Mouse (Mus musculus) intestine, embryonic 16.5 days (tissue): Measurements from ENCODE around the gene AI597479. TPM values are rescaled to one million over a fixed set of nuclear protein-coding genes. Genes with fewer than 3 reads are reported as not detected.

ENCODE experiments used
- ATAC-seq: fragments of 200-750 bp; cut with Nextera tagmentation; 2 replicates; pipeline ENCODE4 v1.8.0; 2017; ENCODE audit warnings: moderate TSS enrichment, moderate library complexity
- H3K27ac ChIP-seq: fragments of 300-500 bp; sonication (generic); 2 replicates; pipeline ENCODE4 v1.5.1; 2014; ENCODE audit warnings: mild to moderate bottlenecking, low read length
- H3K27me3 ChIP-seq: fragments of 300-500 bp; sonication (generic); replicated peaks from 2 replicates; pipeline ENCODE4 v1.6.1; 2014; ENCODE audit warnings: low read length, control low read depth, mixed read lengths; ENCODE audit not compliant: control insufficient read depth, insufficient read depth
- H3K36me3 ChIP-seq: fragments of 300-500 bp; sonication (generic); 2 replicates; pipeline ENCODE4 v1.6.1; 2014; ENCODE audit warnings: low read length, control low read depth; ENCODE audit not compliant: control insufficient read depth, insufficient read depth
- H3K4me1 ChIP-seq: fragments of 300-500 bp; sonication (generic); 2 replicates; pipeline ENCODE4 v1.6.1; 2014; ENCODE audit warnings: low read length, control low read depth, mixed read lengths; ENCODE audit not compliant: control insufficient read depth, insufficient read depth
- H3K4me2 ChIP-seq: fragments of 300-500 bp; sonication (generic); 2 replicates; pipeline ENCODE4 v1.6.1; 2014; ENCODE audit warnings: low read depth, low read length, control low read depth
- H3K4me3 ChIP-seq: fragments of 300-500 bp; sonication (generic); 2 replicates; pipeline ENCODE4 v1.5.1; 2014; ENCODE audit warnings: mild to moderate bottlenecking, low read length
- H3K9ac ChIP-seq: fragments of 300-500 bp; sonication (generic); 2 replicates; pipeline ENCODE4 v1.6.1; 2014; ENCODE audit warnings: low read depth, low read length
- H3K9me3 ChIP-seq: fragments of 300-500 bp; sonication (generic); 2 replicates; pipeline ENCODE4 v1.6.1; 2016; ENCODE audit warnings: low read length, control low read depth; ENCODE audit not compliant: control insufficient read depth
- WGBS: fragments of 180-500 bp; shearing (Covaris S2); extraction: QIAGEN DNeasy Blood & Tissue Kit; methylation state at CpG from one replicate; pipeline ENCODE4 v1.1.7; 2014; 5-methylcytosine and 5-hydroxymethylcytosine counted together
- polyA plus RNA-seq: library from polyadenylated mRNA; unstranded; fragments of >200 nt; fragmentation: Nextera tagmentation; extraction: Ambion mirVana; gene quantifications from 2 replicates; pipeline ENCODE4 v1.2.1, GENCODE M21; 2015

AI597479 gene
- polyA plus RNA-seq, 1 experiment from 2014 or later = 22.3 TPM

DNA sequence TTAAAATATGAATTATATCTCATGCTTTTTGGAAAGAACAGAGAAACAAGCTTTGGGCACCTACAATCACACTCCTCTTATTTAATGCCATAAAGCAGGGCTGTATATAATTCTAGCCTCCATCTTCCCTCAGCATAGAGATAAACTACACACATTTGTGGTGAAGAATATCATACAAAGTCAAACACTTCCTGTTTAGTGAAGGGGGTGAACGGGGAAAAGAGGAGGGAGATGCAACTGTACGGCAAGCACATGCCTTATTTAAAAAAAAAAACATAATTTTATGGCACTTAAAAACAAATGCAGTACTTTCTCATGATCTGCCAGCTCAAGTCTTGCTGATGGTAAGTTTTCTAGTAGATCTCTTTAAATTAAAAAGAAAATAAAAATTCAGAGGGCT, 20.4 kb upstream of the AI597479 start:
- 67% methylated on average over 2 of the region's 2 CpGs for whole genome bisulfite sequencing
- H3K4me2 ChIP-seq = no peak overlapping the region
- no peaks in the 10 kb centered on the region; the same call in 1 of the 2 replicates for H3K4me1 ChIP-seq
- no peaks in the 10 kb centered on the region for H3K27me3 ChIP-seq
- ATAC-seq = no peak
- no peaks in the 10 kb centered on the region for H3K9me3 ChIP-seq
- H3K4me3 ChIP-seq = no peak overlapping the region
- no peak overlapping the region for H3K27ac ChIP-seq
- 0 out of 2 replicates have a peak, but pooled peaks cover 7% of the 10 kb centered on the region for H3K36me3 ChIP-seq
- no peak overlapping the region for H3K9ac ChIP-seq

DNA sequence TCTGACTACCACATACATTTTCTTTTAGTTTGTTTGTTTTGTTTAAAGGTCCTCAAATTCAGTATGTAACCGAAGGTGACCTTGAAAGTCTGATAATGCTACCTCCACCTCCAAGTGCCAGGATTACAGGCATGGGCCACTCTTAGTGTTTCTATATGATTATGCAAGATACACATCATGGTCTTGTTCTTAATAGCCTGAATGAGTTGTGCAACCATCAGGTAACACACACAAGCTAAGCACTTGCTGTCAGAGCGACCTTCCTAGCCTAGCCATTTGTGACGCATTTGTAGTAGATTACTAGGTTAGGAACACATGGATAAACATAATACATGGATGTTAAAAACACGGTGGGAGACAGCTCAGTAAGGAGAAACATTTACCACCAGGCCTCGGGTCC, 15.6 kb upstream of the AI597479 start:
- no peak overlapping the region for H3K9ac ChIP-seq
- no peaks in the 10 kb centered on the region; the same call in 1 of the 2 replicates for H3K4me1 ChIP-seq
- no peaks in the 10 kb centered on the region for H3K9me3 ChIP-seq
- no peaks in the 10 kb centered on the region for H3K27me3 ChIP-seq
- no peak overlapping the region for H3K4me2 ChIP-seq
- ATAC-seq = no peak
- H3K27ac ChIP-seq = no peak overlapping the region
- H3K36me3 ChIP-seq = no peaks in the 10 kb centered on the region; the same call in 1 of the 2 replicates
- no peak overlapping the region for H3K4me3 ChIP-seq
- WGBS = 83% methylated on average over 5 of the region's 5 CpGs

DNA sequence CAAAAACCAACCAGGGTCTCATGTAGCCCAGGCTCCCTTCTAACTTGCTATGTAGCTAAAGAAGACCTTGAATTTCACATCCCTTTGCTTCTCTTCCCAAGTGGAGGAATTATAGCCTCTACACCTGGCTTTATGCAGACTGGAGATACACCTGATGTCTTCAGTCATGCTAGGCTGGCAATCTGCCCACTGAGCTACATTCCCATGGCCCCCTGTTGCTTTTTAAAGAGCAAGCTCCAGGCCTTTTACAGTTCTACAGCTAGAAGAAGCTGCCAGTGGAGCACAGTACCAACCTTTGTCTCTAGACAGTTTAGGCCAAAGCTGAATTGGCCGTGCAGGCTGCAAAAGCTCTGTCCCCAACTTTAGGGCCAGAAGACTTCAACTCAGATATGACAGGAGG, 8.1 kb upstream of the AI597479 start:
- Histone ChIP-seq H3K9me3 (no peaks in the 10 kb centered on the region), H3K27me3 (no peaks in the 10 kb centered on the region), H3K9ac (no peak overlapping the region), H3K4me1 (peaks cover 9% of the 10 kb centered on the region), H3K27ac (no peak overlapping the region), H3K36me3 (no peaks in the 10 kb centered on the region; the same call in 1 of the 2 replicates), H3K4me2 (no peak overlapping the region), H3K4me3 (no peak overlapping the region)
- ATAC-seq = no peak
- 73% methylated on average over 1 of the region's 1 CpGs for WGBS

DNA sequence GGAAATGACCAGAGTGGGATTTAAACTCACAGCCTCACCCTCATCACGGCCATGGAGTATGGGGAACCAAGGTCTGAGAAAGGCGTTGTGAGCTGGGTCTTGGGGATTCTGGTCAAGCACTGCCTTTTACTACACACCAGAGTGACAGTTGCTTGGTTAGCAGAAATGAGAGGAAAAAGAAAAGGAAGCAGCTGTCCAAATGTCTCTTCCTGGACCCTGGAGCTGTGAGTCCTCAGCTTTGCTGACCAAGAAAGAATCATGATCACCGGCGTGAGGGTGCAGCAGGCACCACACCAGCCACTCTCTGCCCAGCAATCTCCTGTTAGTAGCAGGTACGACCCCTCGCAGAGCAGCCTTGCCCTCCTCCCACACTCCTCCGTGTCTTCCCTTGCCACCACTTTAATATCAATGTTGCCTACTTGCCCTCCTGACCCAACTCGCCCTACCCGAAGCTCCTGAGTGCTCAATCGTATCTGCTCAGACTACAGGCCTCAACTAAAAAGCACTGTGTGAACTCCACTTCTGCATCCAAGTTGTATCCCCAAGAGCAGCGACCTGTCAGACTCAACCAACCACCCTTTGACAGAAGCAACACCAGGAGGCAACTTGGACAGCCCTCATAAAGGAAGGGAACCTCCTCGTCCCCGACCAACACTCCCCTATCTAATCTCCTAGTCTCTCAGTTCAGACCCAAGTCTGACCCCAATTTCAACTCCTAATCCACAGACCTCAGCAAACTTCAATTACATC, 7.0 kb upstream of the AI597479 start:
- Histone ChIP-seq H3K4me1 (peaks cover 9% of the 10 kb centered on the region), H3K27ac (no peak overlapping the region), H3K4me3 (peak overlapping the region; percentile 83), H3K9ac (peak overlapping the region; percentile 95), H3K9me3 (no peaks in the 10 kb centered on the region), H3K4me2 (peak overlapping the region; percentile 88), H3K36me3 (no peaks in the 10 kb centered on the region), H3K27me3 (no peaks in the 10 kb centered on the region)
- WGBS = 43% methylated on average over 13 of the region's 13 CpGs
- peak; percentile 9 for ATAC-seq

DNA sequence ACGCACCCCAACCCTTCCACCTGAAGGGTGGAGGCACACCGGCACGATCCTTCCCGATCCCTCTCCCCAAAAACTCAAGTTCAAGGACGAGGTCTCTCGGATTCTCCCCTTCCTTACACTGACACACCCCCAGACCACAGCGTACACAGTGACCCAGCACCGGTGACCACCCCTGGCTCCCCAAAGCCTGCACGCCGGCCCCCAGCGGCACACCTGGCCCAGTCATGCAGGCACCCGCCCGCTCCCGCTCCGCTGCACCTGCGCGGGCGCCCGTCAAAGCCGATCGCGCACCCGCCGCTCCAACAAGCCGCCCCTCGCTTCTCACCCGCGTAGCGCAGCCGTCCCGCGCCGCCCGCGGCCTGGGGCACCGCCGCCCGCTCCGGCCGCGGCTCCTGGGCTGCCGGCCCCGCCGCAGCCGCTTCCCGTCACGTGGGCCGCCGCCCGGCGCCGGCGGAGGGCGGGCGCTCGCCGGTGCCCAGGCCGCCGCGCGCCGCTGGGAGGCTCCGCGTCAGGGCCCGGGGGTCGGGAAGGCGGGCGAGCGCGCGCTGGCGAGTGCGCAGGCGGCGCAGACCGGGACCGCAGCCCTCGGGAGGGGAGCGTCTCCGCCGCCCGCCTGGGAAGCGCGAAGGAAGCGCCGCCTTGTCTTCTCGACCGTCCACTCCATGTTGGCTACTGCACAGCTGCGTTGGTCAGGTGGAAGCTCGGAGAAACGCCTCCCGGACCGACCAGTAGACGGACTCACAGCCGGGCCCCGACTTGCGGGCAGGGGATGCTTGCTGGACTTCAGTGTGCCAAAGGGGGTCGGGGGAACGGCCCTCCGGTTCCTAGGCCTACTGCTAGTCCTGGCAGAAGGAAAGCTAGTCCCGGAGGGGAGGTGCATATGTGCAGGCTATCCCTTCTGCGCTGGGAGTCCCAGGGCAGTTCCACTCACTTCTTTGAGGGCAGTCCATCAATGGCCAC, 6.2 kb upstream of the AI597479 start:
- H3K36me3 ChIP-seq = no peaks in the 10 kb centered on the region
- WGBS = under 1% methylated on average over 102 of the region's 102 CpGs
- peak overlapping the region; percentile 83 for H3K4me3 ChIP-seq
- H3K4me2 ChIP-seq = peak overlapping the region; percentile 88
- peaks cover 9% of the 10 kb centered on the region for H3K4me1 ChIP-seq
- ATAC-seq = peak; percentile 94
- H3K27ac ChIP-seq = peak overlapping the region; percentile 83
- H3K9ac ChIP-seq = peak overlapping the region; percentile 95
- H3K9me3 ChIP-seq = no peaks in the 10 kb centered on the region
- no peaks in the 10 kb centered on the region for H3K27me3 ChIP-seq

DNA sequence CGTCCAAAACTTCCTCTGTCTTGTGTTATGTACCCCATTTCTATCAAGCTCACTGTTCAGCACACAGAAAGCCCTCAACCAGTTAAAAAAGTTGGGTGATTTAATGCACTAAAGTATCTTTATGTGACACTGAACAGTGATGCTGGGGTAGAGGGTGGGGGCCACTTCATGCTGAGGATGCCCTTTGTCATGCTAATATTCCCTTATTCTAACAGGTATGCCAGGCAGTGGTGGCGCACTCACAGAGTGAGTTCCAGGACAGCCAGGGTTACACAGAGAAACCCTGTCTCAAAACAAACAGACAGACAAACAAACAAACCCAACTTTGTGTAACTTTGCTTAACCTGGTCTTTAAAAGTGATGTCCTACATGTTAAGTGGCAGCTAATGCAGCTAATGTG, 4.3 kb upstream of the AI597479 start:
- whole genome bisulfite sequencing = 91% methylated on average over 2 of the region's 2 CpGs
- no peaks in the 10 kb centered on the region for H3K9me3 ChIP-seq
- no peaks in the 10 kb centered on the region for H3K36me3 ChIP-seq
- no peak for ATAC-seq
- peaks cover 9% of the 10 kb centered on the region for H3K4me1 ChIP-seq
- H3K9ac ChIP-seq = no peak overlapping the region
- no peak overlapping the region for H3K4me2 ChIP-seq
- H3K27ac ChIP-seq = no peak overlapping the region
- no peaks in the 10 kb centered on the region for H3K27me3 ChIP-seq
- H3K4me3 ChIP-seq = no peak overlapping the region

DNA sequence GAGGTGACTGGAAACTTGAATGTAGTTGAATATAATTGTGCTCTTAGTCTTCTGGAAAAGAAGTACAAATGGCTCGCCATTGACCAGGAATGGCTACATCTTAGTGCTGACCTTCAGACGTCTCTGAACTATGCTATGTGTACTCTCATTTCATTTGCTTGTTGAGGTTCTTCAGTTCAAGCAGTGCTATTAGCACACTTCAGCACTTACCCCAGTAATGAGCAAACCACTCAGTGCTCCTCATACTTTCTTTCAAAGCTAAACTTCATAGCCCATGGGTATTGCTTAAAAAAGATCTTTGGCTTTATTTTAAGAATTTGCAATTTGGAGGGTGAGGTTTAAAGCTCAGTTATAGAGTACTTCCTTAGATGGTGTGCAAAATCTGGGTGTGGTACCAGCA, 10.2 kb downstream of the AI597479 start:
- H3K4me3 ChIP-seq = no peak overlapping the region
- no peaks in the 10 kb centered on the region for H3K27me3 ChIP-seq
- WGBS = 76% methylated on average over 2 of the region's 2 CpGs
- H3K4me1 ChIP-seq = no peaks in the 10 kb centered on the region
- ATAC-seq = no peak
- H3K9me3 ChIP-seq = no peaks in the 10 kb centered on the region
- peaks cover 3% of the 10 kb centered on the region; the same call in 1 of the 2 replicates for H3K36me3 ChIP-seq
- no peak overlapping the region for H3K9ac ChIP-seq
- no peak overlapping the region for H3K4me2 ChIP-seq
- no peak overlapping the region for H3K27ac ChIP-seq

DNA sequence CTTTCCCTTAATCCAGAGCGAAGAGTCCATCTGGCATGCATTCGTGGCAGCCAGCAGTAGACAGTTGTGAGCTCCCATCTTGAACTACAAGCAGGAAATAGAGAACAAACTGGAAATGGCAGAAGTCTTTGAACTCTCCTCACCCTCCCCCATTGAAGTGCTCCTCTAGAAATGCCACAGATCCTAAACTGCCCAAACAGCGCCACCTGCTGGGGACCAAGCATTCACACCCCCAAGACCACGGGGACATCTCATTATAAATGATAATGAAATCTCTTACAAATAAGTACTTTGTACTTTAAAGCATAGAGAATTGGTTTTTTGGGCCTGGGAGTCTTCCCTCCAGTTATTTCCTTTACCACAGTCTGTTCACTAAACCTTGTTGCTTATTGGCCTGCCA, 12.0 kb downstream of the AI597479 start:
- Histone ChIP-seq H3K36me3 (peaks cover 10% of the 10 kb centered on the region), H3K4me3 (no peak overlapping the region), H3K27ac (no peak overlapping the region), H3K4me2 (no peak overlapping the region), H3K27me3 (no peaks in the 10 kb centered on the region), H3K4me1 (no peaks in the 10 kb centered on the region), H3K9me3 (no peaks in the 10 kb centered on the region), H3K9ac (no peak overlapping the region)
- WGBS = 49% methylated on average over 4 of the region's 4 CpGs
- ATAC-seq = peak; percentile 38; the same call in 1 of the 2 replicates

DNA sequence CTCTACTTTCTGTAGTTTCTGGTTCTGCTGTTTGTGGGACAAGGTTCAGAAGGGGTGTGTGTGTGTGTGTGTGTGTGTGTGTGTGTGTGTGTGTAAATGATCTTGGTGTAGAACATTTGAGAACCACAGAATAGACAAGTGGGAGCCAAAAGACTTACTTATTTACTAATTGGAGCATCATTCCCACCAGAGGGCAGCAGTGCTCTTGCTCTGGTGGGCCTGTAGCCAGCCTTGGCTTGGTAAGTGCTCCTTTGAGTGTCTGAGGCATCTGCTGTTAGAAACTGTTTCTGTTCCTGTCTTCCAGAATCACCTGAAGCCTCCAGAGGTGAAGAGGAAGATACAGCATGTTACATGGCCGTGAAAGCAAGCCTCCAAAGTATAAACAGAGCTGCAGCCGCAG, 14.4 kb downstream of the AI597479 start:
- WGBS = 81% methylated on average over 2 of the region's 2 CpGs
- Histone ChIP-seq H3K9me3 (no peaks in the 10 kb centered on the region), H3K4me2 (no peak overlapping the region), H3K9ac (no peak overlapping the region), H3K36me3 (peaks cover 21% of the 10 kb centered on the region), H3K4me3 (no peak overlapping the region), H3K27ac (no peak overlapping the region), H3K27me3 (no peaks in the 10 kb centered on the region), H3K4me1 (no peaks in the 10 kb centered on the region)
- no peak for ATAC-seq
